Mouse (Mus musculus): ENCODE measurements around the gene Por. TPM values are rescaled to one million over a fixed set of nuclear protein-coding genes. Genes with fewer than 3 reads are reported as not detected.

Por gene
- polyA plus RNA-seq, 1 experiment from 2014 or later: 93.9 TPM

GRCm38 (mm10) chr5:135742156-135742555, 72.3 kb downstream of the Por start:
- 78% methylated on average over 10 of the region's 10 CpGs for WGBS

GRCm38 (mm10) chr5:135742941-135743740, 73.3 kb downstream of the Por start:
- DNase-seq (ENCODE audit: low spot score) (peak; percentile 43), ATAC-seq (ENCODE audit: insufficient read depth, low FRiP score, low TSS enrichment) (peak; percentile 21; the same call in 1 of the 2 replicates)
- Histone ChIP-seq H3K4me1 (ENCODE audit: control insufficient read depth, insufficient read depth, low read length) (peaks cover 7% of the 10 kb centered on the region), H3K9me3 (ENCODE audit: control insufficient read depth, low read length) (no peaks in the 10 kb centered on the region), H3K27ac (ENCODE audit: low read depth, low read length) (no peak overlapping the region), H3K4me3 (ENCODE audit: low read depth, low read length) (peak overlapping the region; percentile 95), H3K36me3 (ENCODE audit: control insufficient read depth, insufficient read depth, low read length) (0 out of 2 replicates have a peak, but pooled peaks cover 3% of the 10 kb centered on the region), H3K27me3 (ENCODE audit: control insufficient read depth, insufficient read depth, low read length) (no peaks in the 10 kb centered on the region), H3K9ac (ENCODE audit: low read length) (peak overlapping the region; percentile 79), H3K4me2 (ENCODE audit: low read depth) (peak overlapping the region; percentile 96)
- 21% methylated on average over 18 of the region's 18 CpGs for WGBS

More at GRCm38 (mm10) chr5:135742156-135742555, 72.3 kb downstream of the Por start:
- 0 out of 2 replicates have a peak, but pooled peaks cover 3% of the 10 kb centered on the region for H3K36me3 ChIP-seq (ENCODE audit: control insufficient read depth, insufficient read depth, low read length)
- H3K9ac ChIP-seq (ENCODE audit: low read length): no peak overlapping the region
- ATAC-seq (ENCODE audit: insufficient read depth, low FRiP score, low TSS enrichment) (no peak), DNase-seq (ENCODE audit: low spot score) (no peak)
- H3K4me2 ChIP-seq (ENCODE audit: low read depth): no peak overlapping the region
- no peak overlapping the region for H3K27ac ChIP-seq (ENCODE audit: low read depth, low read length)
- H3K4me3 ChIP-seq (ENCODE audit: low read depth, low read length): no peak overlapping the region
- H3K9me3 ChIP-seq (ENCODE audit: control insufficient read depth, low read length): no peaks in the 10 kb centered on the region
- no peaks in the 10 kb centered on the region for H3K27me3 ChIP-seq (ENCODE audit: control insufficient read depth, insufficient read depth, low read length)
- H3K4me1 ChIP-seq (ENCODE audit: control insufficient read depth, insufficient read depth, low read length): peaks cover 7% of the 10 kb centered on the region

- Histone ChIP-seq H3K4me3 (ENCODE audit: low read depth, low read length) (peak within 1 kb of the TSS; percentile 95), H3K9ac (ENCODE audit: low read length) (peak within 1 kb of the TSS; percentile 79), H3K4me2 (ENCODE audit: low read depth) (peak within 1 kb of the TSS; percentile 96), H3K36me3 (ENCODE audit: control insufficient read depth, insufficient read depth, low read length) (0 out of 2 replicates have a peak, but pooled peaks cover 3% of the 10 kb centered on the region), H3K4me1 (ENCODE audit: control insufficient read depth, insufficient read depth, low read length) (peaks cover 7% of the 10 kb centered on the region), H3K9me3 (ENCODE audit: control insufficient read depth, low read length) (no peaks in the 10 kb centered on the region; the same call in 1 of the 2 replicates), H3K27ac (ENCODE audit: low read depth, low read length) (no peak within 1 kb of the TSS), H3K27me3 (ENCODE audit: control insufficient read depth, insufficient read depth, low read length) (no peaks in the 10 kb centered on the region)
- WGBS: 0% methylated on average over 60 of the region's 60 CpGs
- DNase-seq (ENCODE audit: low spot score) (peak; percentile 95), ATAC-seq (ENCODE audit: insufficient read depth, low FRiP score, low TSS enrichment) (peak; percentile 95)
Observed at GRCm38 (mm10) chr5:135743741-135744609, 74.1 kb downstream of the Por start, which contains the start of gene Tmem120a. Gene Tmem120a, minus strand, starts transcription at chr5:135744448.

- H3K4me3 ChIP-seq (ENCODE audit: low read depth, low read length): peak overlapping the region; percentile 95
- ATAC-seq (ENCODE audit: insufficient read depth, low FRiP score, low TSS enrichment): no peak
- H3K4me2 ChIP-seq (ENCODE audit: low read depth): peak overlapping the region; percentile 96
- no peak overlapping the region for H3K27ac ChIP-seq (ENCODE audit: low read depth, low read length)
- no peaks in the 10 kb centered on the region for H3K27me3 ChIP-seq (ENCODE audit: control insufficient read depth, insufficient read depth, low read length)
- no peak for DNase-seq (ENCODE audit: low spot score)
- peaks cover 7% of the 10 kb centered on the region for H3K4me1 ChIP-seq (ENCODE audit: control insufficient read depth, insufficient read depth, low read length)
- H3K9me3 ChIP-seq (ENCODE audit: control insufficient read depth, low read length): no peaks in the 10 kb centered on the region; the same call in 1 of the 2 replicates
- H3K9ac ChIP-seq (ENCODE audit: low read length): peak overlapping the region; percentile 41; the same call in 1 of the 2 replicates
- 23% methylated on average over 12 of the region's 12 CpGs for WGBS
- 0 out of 2 replicates have a peak, but pooled peaks cover 3% of the 10 kb centered on the region for H3K36me3 ChIP-seq (ENCODE audit: control insufficient read depth, insufficient read depth, low read length)
Observed at GRCm38 (mm10) chr5:135744742-135745141, 74.9 kb downstream of the Por start.

- WGBS: 80% methylated on average over 1 of the region's 1 CpGs
Observed at GRCm38 (mm10) chr5:135751041-135751440, 81.2 kb downstream of the Por start.

GRCm38 (mm10) chr5:135751595-135751994, 81.8 kb downstream of the Por start:
- Histone ChIP-seq H3K4me2 (ENCODE audit: low read depth) (no peak overlapping the region), H3K27ac (ENCODE audit: low read depth, low read length) (no peak overlapping the region), H3K36me3 (ENCODE audit: control insufficient read depth, insufficient read depth, low read length) (no peaks in the 10 kb centered on the region), H3K4me3 (ENCODE audit: low read depth, low read length) (no peak overlapping the region), H3K27me3 (ENCODE audit: control insufficient read depth, insufficient read depth, low read length) (no peaks in the 10 kb centered on the region), H3K9ac (ENCODE audit: low read length) (no peak overlapping the region), H3K9me3 (ENCODE audit: control insufficient read depth, low read length) (no peaks in the 10 kb centered on the region; the same call in 1 of the 2 replicates), H3K4me1 (ENCODE audit: control insufficient read depth, insufficient read depth, low read length) (no peaks in the 10 kb centered on the region)
- 79% methylated on average over 2 of the region's 2 CpGs for WGBS
- ATAC-seq (ENCODE audit: insufficient read depth, low FRiP score, low TSS enrichment) (no peak), DNase-seq (ENCODE audit: low spot score) (no peak)

More at GRCm38 (mm10) chr5:135751041-135751440, 81.2 kb downstream of the Por start:
- no peak for ATAC-seq (ENCODE audit: insufficient read depth, low FRiP score, low TSS enrichment)
- Histone ChIP-seq H3K4me3 (ENCODE audit: low read depth, low read length) (no peak overlapping the region), H3K27ac (ENCODE audit: low read depth, low read length) (no peak overlapping the region), H3K4me2 (ENCODE audit: low read depth) (no peak overlapping the region), H3K9me3 (ENCODE audit: control insufficient read depth, low read length) (no peaks in the 10 kb centered on the region; the same call in 1 of the 2 replicates), H3K4me1 (ENCODE audit: control insufficient read depth, insufficient read depth, low read length) (no peaks in the 10 kb centered on the region), H3K36me3 (ENCODE audit: control insufficient read depth, insufficient read depth, low read length) (no peaks in the 10 kb centered on the region), H3K27me3 (ENCODE audit: control insufficient read depth, insufficient read depth, low read length) (no peaks in the 10 kb centered on the region), H3K9ac (ENCODE audit: low read length) (no peak overlapping the region)
- DNase-seq (ENCODE audit: low spot score): no peak

GRCm38 (mm10) chr5:135761881-135762280, 92.0 kb downstream of the Por start:
- 83% methylated on average over 3 of the region's 3 CpGs for WGBS
- Histone ChIP-seq H3K27ac (ENCODE audit: low read depth, low read length) (no peak overlapping the region), H3K4me3 (ENCODE audit: low read depth, low read length) (no peak overlapping the region), H3K36me3 (ENCODE audit: control insufficient read depth, insufficient read depth, low read length) (no peaks in the 10 kb centered on the region), H3K9ac (ENCODE audit: low read length) (no peak overlapping the region), H3K9me3 (ENCODE audit: control insufficient read depth, low read length) (no peaks in the 10 kb centered on the region), H3K4me1 (ENCODE audit: control insufficient read depth, insufficient read depth, low read length) (no peaks in the 10 kb centered on the region), H3K4me2 (ENCODE audit: low read depth) (no peak overlapping the region), H3K27me3 (ENCODE audit: control insufficient read depth, insufficient read depth, low read length) (no peaks in the 10 kb centered on the region)
- DNase-seq (ENCODE audit: low spot score) (no peak), ATAC-seq (ENCODE audit: insufficient read depth, low FRiP score, low TSS enrichment) (no peak)

- Histone ChIP-seq H3K4me2 (ENCODE audit: low read depth) (no peak overlapping the region), H3K27me3 (ENCODE audit: control insufficient read depth, insufficient read depth, low read length) (no peaks in the 10 kb centered on the region), H3K4me1 (ENCODE audit: control insufficient read depth, insufficient read depth, low read length) (no peaks in the 10 kb centered on the region), H3K4me3 (ENCODE audit: low read depth, low read length) (no peak overlapping the region), H3K9me3 (ENCODE audit: control insufficient read depth, low read length) (no peaks in the 10 kb centered on the region), H3K36me3 (ENCODE audit: control insufficient read depth, insufficient read depth, low read length) (no peaks in the 10 kb centered on the region), H3K9ac (ENCODE audit: low read length) (no peak overlapping the region), H3K27ac (ENCODE audit: low read depth, low read length) (no peak overlapping the region)
- peak; percentile 83 for DNase-seq (ENCODE audit: low spot score)
- WGBS: 4% methylated on average over 7 of the region's 7 CpGs
- no peak for ATAC-seq (ENCODE audit: insufficient read depth, low FRiP score, low TSS enrichment)
Observed at GRCm38 (mm10) chr5:135763526-135763925, 93.7 kb downstream of the Por start.

All from neural tube, embryonic 11.5 days (tissue).